Mouse (Mus musculus) hindbrain, embryonic 16.5 days (tissue): Measurements from ENCODE around the gene Stat5b. TPM values are rescaled to one million over a fixed set of nuclear protein-coding genes. Genes with fewer than 3 reads are reported as not detected.
"Not testable (repeated sequence)": the region's sequence is repeated elsewhere in the genome, so short reads cannot be mapped to it uniquely, and the experiment has no call there.

Experiments used
- ATAC-seq: fragments of 200-750 bp; cut with Nextera tagmentation; 2 replicates; pipeline ENCODE4 v1.8.0; 2017; ENCODE audit warnings: moderate TSS enrichment, moderate library complexity
- H3K27ac ChIP-seq: fragments of 300-500 bp; sonication (generic); 2 replicates; pipeline ENCODE4 v1.5.1; 2014; ENCODE audit warnings: low read depth, mild to moderate bottlenecking, control low read depth, low read length, moderate library complexity
- H3K27me3 ChIP-seq: fragments of 300-500 bp; sonication (generic); replicated peaks from 2 replicates; pipeline ENCODE4 v1.6.1; 2014; ENCODE audit warnings: low read length; ENCODE audit not compliant: control insufficient read depth, insufficient read depth
- H3K36me3 ChIP-seq: fragments of 300-500 bp; sonication (generic); 2 replicates; pipeline ENCODE4 v1.6.1; 2014; ENCODE audit warnings: mild to moderate bottlenecking, low read length, moderate library complexity, mixed read lengths; ENCODE audit not compliant: control insufficient read depth, insufficient read depth
- H3K4me1 ChIP-seq: fragments of 300-500 bp; sonication (generic); 2 replicates; pipeline ENCODE4 v1.6.1; 2014; ENCODE audit warnings: low read depth, low read length; ENCODE audit not compliant: control insufficient read depth, insufficient read depth
- H3K4me2 ChIP-seq: fragments of 300-500 bp; sonication (generic); 2 replicates; pipeline ENCODE4 v1.6.1; 2014; ENCODE audit warnings: mild to moderate bottlenecking, low read length, control low read depth, moderate library complexity
- H3K4me3 ChIP-seq: fragments of 300-500 bp; sonication (generic); 2 replicates; pipeline ENCODE4 v1.5.1; 2014; ENCODE audit warnings: mild to moderate bottlenecking, low read length, control low read depth, moderate library complexity
- H3K9ac ChIP-seq: fragments of 300-500 bp; sonication (generic); 2 replicates; pipeline ENCODE4 v1.6.1; 2014; ENCODE audit warnings: low read depth, mild to moderate bottlenecking, control low read depth, low read length, moderate library complexity
- H3K9me3 ChIP-seq: fragments of 300-500 bp; sonication (generic); 2 replicates; pipeline ENCODE4 v1.6.1; 2014; ENCODE audit warnings: mild to moderate bottlenecking, low read length, moderate library complexity; ENCODE audit not compliant: control insufficient read depth
- WGBS: fragments of 180-500 bp; shearing (Covaris S2); extraction: QIAGEN DNeasy Blood & Tissue Kit; methylation state at CpG from one replicate; pipeline ENCODE4 v1.1.7; 2014; 5-methylcytosine and 5-hydroxymethylcytosine counted together
- polyA plus RNA-seq: library from polyadenylated mRNA; unstranded; fragments of >200 nt; fragmentation: Nextera tagmentation; extraction: Ambion mirVana; gene quantifications from 2 replicates; pipeline ENCODE4 v1.2.1, GENCODE M21; 2015

Gene Stat5b
- polyA plus RNA-seq, 1 experiment from 2014 or later: 15.0 TPM

GRCm38 (mm10) chr11:100791457-100792049 is 59.0 kb downstream of the Stat5b start:
- no peaks in the 10 kb centered on the region for H3K9me3 ChIP-seq
- H3K36me3 ChIP-seq: peaks cover 11% of the 10 kb centered on the region; the same call in 1 of the 2 replicates

GRCm38 (mm10) chr11:100790644-100791043 is 59.9 kb downstream of the Stat5b start:
- not testable (repeated sequence) for H3K4me1 ChIP-seq, H3K4me3 ChIP-seq, ATAC-seq, H3K27ac ChIP-seq, H3K27me3 ChIP-seq, H3K4me2 ChIP-seq, H3K9ac ChIP-seq, H3K9me3 ChIP-seq
- H3K36me3 ChIP-seq: peaks cover 11% of the 10 kb centered on the region; the same call in 1 of the 2 replicates
- WGBS: 76% methylated on average over 9 of the region's 9 CpGs

More at GRCm38 (mm10) chr11:100791457-100792049, 59.0 kb downstream of the Stat5b start:
- no peaks in the 10 kb centered on the region for H3K4me1 ChIP-seq
- H3K27me3 ChIP-seq: no peaks in the 10 kb centered on the region
- no peak for ATAC-seq
- no peak overlapping the region for H3K27ac ChIP-seq
- WGBS: 75% methylated on average over 2 of the region's 2 CpGs
- no peak overlapping the region for H3K4me3 ChIP-seq
- no peak overlapping the region for H3K4me2 ChIP-seq
- H3K9ac ChIP-seq: no peak overlapping the region

- Histone ChIP-seq H3K9me3 (no peaks in the 10 kb centered on the region), H3K36me3 (peaks cover 11% of the 10 kb centered on the region; the same call in 1 of the 2 replicates)
- no peak for ATAC-seq
These were observed 60.8 kb downstream of the Stat5b start for GRCm38 (mm10) chr11:100789702-100790101.

GRCm38 (mm10) chr11:100785774-100786173 is 64.8 kb downstream of the Stat5b start:
- H3K27me3 ChIP-seq: no peaks in the 10 kb centered on the region
- H3K9ac ChIP-seq: no peak overlapping the region
- H3K27ac ChIP-seq: no peak overlapping the region
- WGBS: 87% methylated on average over 2 of the region's 2 CpGs
- no peak overlapping the region for H3K4me2 ChIP-seq
- H3K9me3 ChIP-seq: no peaks in the 10 kb centered on the region
- peaks cover 24% of the 10 kb centered on the region for H3K36me3 ChIP-seq
- no peak overlapping the region for H3K4me3 ChIP-seq
- H3K4me1 ChIP-seq: no peaks in the 10 kb centered on the region
- no peak for ATAC-seq

More at GRCm38 (mm10) chr11:100789702-100790101, 60.8 kb downstream of the Stat5b start:
- Histone ChIP-seq H3K27ac (no peak overlapping the region), H3K9ac (no peak overlapping the region), H3K27me3 (no peaks in the 10 kb centered on the region), H3K4me1 (no peaks in the 10 kb centered on the region), H3K4me3 (no peak overlapping the region), H3K4me2 (no peak overlapping the region)
- WGBS: 79% methylated on average over 3 of the region's 3 CpGs

GRCm38 (mm10) chr11:100784286-100784685 is 66.2 kb downstream of the Stat5b start:
- ATAC-seq: no peak

GRCm38 (mm10) chr11:100782568-100782967 is 68.0 kb downstream of the Stat5b start:
- no peak overlapping the region for H3K9ac ChIP-seq
- no peaks in the 10 kb centered on the region for H3K4me1 ChIP-seq
- no peak for ATAC-seq
- no peak overlapping the region for H3K4me3 ChIP-seq
- H3K27ac ChIP-seq: no peak overlapping the region
- H3K9me3 ChIP-seq: no peaks in the 10 kb centered on the region
- H3K36me3 ChIP-seq: peaks cover 25% of the 10 kb centered on the region
- no peak overlapping the region for H3K4me2 ChIP-seq
- 86% methylated on average over 13 of the region's 13 CpGs for WGBS
- no peaks in the 10 kb centered on the region for H3K27me3 ChIP-seq

More at GRCm38 (mm10) chr11:100784286-100784685, 66.2 kb downstream of the Stat5b start:
- H3K4me3 ChIP-seq: no peak overlapping the region
- H3K27me3 ChIP-seq: no peaks in the 10 kb centered on the region
- peaks cover 31% of the 10 kb centered on the region for H3K36me3 ChIP-seq
- H3K27ac ChIP-seq: no peak overlapping the region
- no peaks in the 10 kb centered on the region for H3K9me3 ChIP-seq
- H3K4me1 ChIP-seq: no peaks in the 10 kb centered on the region
- 76% methylated on average over 8 of the region's 8 CpGs for WGBS
- H3K9ac ChIP-seq: no peak overlapping the region
- H3K4me2 ChIP-seq: no peak overlapping the region

- no peaks in the 10 kb centered on the region for H3K27me3 ChIP-seq
These were observed 68.6 kb downstream of the Stat5b start for GRCm38 (mm10) chr11:100781763-100782475.

GRCm38 (mm10) chr11:100780247-100780646 is 70.3 kb downstream of the Stat5b start:
- ATAC-seq: no peak
- Histone ChIP-seq H3K4me3 (no peak overlapping the region), H3K27ac (no peak overlapping the region), H3K27me3 (no peaks in the 10 kb centered on the region), H3K9ac (no peak overlapping the region), H3K9me3 (no peaks in the 10 kb centered on the region), H3K36me3 (peaks cover 21% of the 10 kb centered on the region), H3K4me2 (no peak overlapping the region), H3K4me1 (no peaks in the 10 kb centered on the region)
- WGBS: 78% methylated on average over 8 of the region's 8 CpGs

More at GRCm38 (mm10) chr11:100781763-100782475, 68.6 kb downstream of the Stat5b start:
- ATAC-seq: no peak
- Histone ChIP-seq H3K27ac (no peak overlapping the region), H3K4me3 (no peak overlapping the region), H3K4me2 (no peak overlapping the region), H3K9ac (no peak overlapping the region), H3K9me3 (no peaks in the 10 kb centered on the region), H3K36me3 (peaks cover 22% of the 10 kb centered on the region), H3K4me1 (no peaks in the 10 kb centered on the region)
- WGBS: 91% methylated on average over 15 of the region's 15 CpGs

- 84% methylated on average over 3 of the region's 3 CpGs for WGBS
- H3K9me3 ChIP-seq: no peaks in the 10 kb centered on the region
- no peak for ATAC-seq
- H3K4me1 ChIP-seq: no peaks in the 10 kb centered on the region
- H3K4me3 ChIP-seq: no peak overlapping the region
- H3K9ac ChIP-seq: no peak overlapping the region
- H3K36me3 ChIP-seq: peaks cover 18% of the 10 kb centered on the region
- H3K27me3 ChIP-seq: no peaks in the 10 kb centered on the region
- H3K4me2 ChIP-seq: no peak overlapping the region
- no peak overlapping the region for H3K27ac ChIP-seq
These were observed 72.5 kb downstream of the Stat5b start for GRCm38 (mm10) chr11:100778069-100778468.
